Mouse (Mus musculus) CH12.LX (cell line): ENCODE data around the gene Spi1.

Source experiments
- BHLHE40 ChIP-seq: IDR thresholded peaks from 2 replicates; pipeline ENCODE4 v1.6.1; 2011; ENCODE audit warnings: mild to moderate bottlenecking, low read depth, low read length, improper control_type of control experiment
- CHD2 ChIP-seq: IDR thresholded peaks from 2 replicates; pipeline ENCODE4 v1.6.1; 2011; ENCODE audit warnings: low read length, improper control_type of control experiment
- CTCF ChIP-seq, 2 experiments: IDR thresholded peaks in 1 of 2; conservative IDR thresholded peaks in 1 of 2; 2 replicates each; pipeline ENCODE4 v1.5.1; 2011 to 2012; ENCODE audit warnings: low read depth in 2 of 2, low read length in 2 of 2, improper control_type of control experiment in 1 of 2, inconsistent platforms in 1 of 2, mild to moderate bottlenecking in 1 of 2, moderate library complexity in 1 of 2
- E2F4 ChIP-seq: IDR thresholded peaks from 2 replicates; pipeline ENCODE4 v1.6.1; 2011; ENCODE audit warnings: low read depth, low read length, improper control_type of control experiment; ENCODE audit not compliant: insufficient replicate concordance
- ELF1 ChIP-seq: IDR thresholded peaks from 2 replicates; pipeline ENCODE4 v1.6.1; 2014; ENCODE audit warnings: low read depth, mild to moderate bottlenecking, inconsistent platforms, low read length, improper control_type of control experiment
- EP300 ChIP-seq: IDR thresholded peaks from 2 replicates; pipeline ENCODE4 v1.6.1; 2011; ENCODE audit warnings: low read length, improper control_type of control experiment
- MAFK ChIP-seq: IDR thresholded peaks from 2 replicates; pipeline ENCODE4 v1.6.1; 2011; ENCODE audit warnings: low read length, improper control_type of control experiment; ENCODE audit not compliant: insufficient replicate concordance
- NELFE ChIP-seq: IDR thresholded peaks from 2 replicates; pipeline ENCODE4 v1.6.1; 2011; ENCODE audit warnings: low read depth, low read length, improper control_type of control experiment
- POLR2A ChIP-seq: IDR thresholded peaks from 2 replicates; pipeline ENCODE4 v1.6.1; 2011; ENCODE audit warnings: low read depth, mild to moderate bottlenecking, improper control_type of control experiment, low read length
- POLR2AphosphoS2 ChIP-seq: IDR thresholded peaks from 2 replicates; pipeline ENCODE4 v1.6.1; 2011; ENCODE audit warnings: low read depth, low read length, improper control_type of control experiment
- RAD21 ChIP-seq: IDR thresholded peaks from 2 replicates; pipeline ENCODE4 v1.6.1; 2011; ENCODE audit warnings: low read depth, mild to moderate bottlenecking, low read length, improper control_type of control experiment, moderate library complexity
- SMC3 ChIP-seq: IDR thresholded peaks from 2 replicates; pipeline ENCODE4 v1.6.1; 2011; ENCODE audit warnings: low read depth, low read length, improper control_type of control experiment

GRCm38 (mm10) chr2:91064211-91064610 is 18.0 kb upstream of the Spi1 start:
- TF ChIP-seq SMC3, result peak; percentile 20; the same call in 1 of the 2 replicates
- TF ChIP-seq MAFK, result no peak
- no peak for TF ChIP-seq POLR2AphosphoS2
- peak in 1 of 2 experiments; percentile 18; a peak in 1 of 4 replicates for TF ChIP-seq CTCF (conservative IDR thresholded peaks at IDR 0.05 in 1 of 2, IDR thresholded peaks at IDR 0.05 in 1 of 2; ENCODE audit: low read depth in 2 of 2, low read length in 2 of 2)
- TF ChIP-seq EP300, result no peak
- TF ChIP-seq BHLHE40, result no peak
- no peak for TF ChIP-seq RAD21
- TF ChIP-seq POLR2A, result no peak
- no peak for TF ChIP-seq NELFE
- TF ChIP-seq ELF1, result no peak
- no peak for TF ChIP-seq CHD2
- TF ChIP-seq E2F4, result no peak
